Mouse (Mus musculus) limb, embryonic 15.5 days (tissue): ENCODE data around the gene Lxn. TPM values are rescaled to one million over a fixed set of nuclear protein-coding genes. Genes with fewer than 3 reads are reported as not detected.

Source experiments
- ATAC-seq: fragments of 200-750 bp; cut with Nextera tagmentation; 2 replicates; pipeline ENCODE4 v1.8.0; 2017; ENCODE audit warnings: low read depth, moderate TSS enrichment; ENCODE audit not compliant: insufficient number of reproducible peaks, low FRiP score, low TSS enrichment
- H3K27ac ChIP-seq: fragments of 300-500 bp; sonication (generic); 2 replicates; pipeline ENCODE4 v1.5.1; 2015; ENCODE audit warnings: moderate library complexity, mild to moderate bottlenecking, inconsistent platforms
- H3K27me3 ChIP-seq: fragments of 300-500 bp; sonication (generic); 2 replicates; pipeline ENCODE4 v1.6.1; 2015; ENCODE audit warnings: inconsistent platforms
- H3K36me3 ChIP-seq: fragments of 300-500 bp; sonication (generic); 2 replicates; pipeline ENCODE4 v1.6.1; 2015; ENCODE audit warnings: inconsistent platforms
- H3K4me1 ChIP-seq: fragments of 300-500 bp; sonication (generic); 2 replicates; pipeline ENCODE4 v1.6.1; 2015; ENCODE audit warnings: inconsistent platforms
- H3K4me2 ChIP-seq: fragments of 300-500 bp; sonication (generic); 2 replicates; pipeline ENCODE4 v1.6.1; 2015; ENCODE audit warnings: mild to moderate bottlenecking, inconsistent platforms
- H3K4me3 ChIP-seq: fragments of 300-500 bp; sonication (generic); 2 replicates; pipeline ENCODE4 v1.5.1; 2015; ENCODE audit warnings: mild to moderate bottlenecking, inconsistent platforms
- H3K9ac ChIP-seq: fragments of 300-500 bp; sonication (generic); 2 replicates; pipeline ENCODE4 v1.6.1; 2015; ENCODE audit warnings: inconsistent platforms
- H3K9me3 ChIP-seq: fragments of 300-500 bp; sonication (generic); 2 replicates; pipeline ENCODE4 v1.6.1; 2016; ENCODE audit warnings: inconsistent platforms
- WGBS: fragments of 180-500 bp; shearing (Covaris S2); methylation state at CpG from one replicate; pipeline ENCODE4 v1.1.7; 2015; 5-methylcytosine and 5-hydroxymethylcytosine counted together
- polyA plus RNA-seq: library from polyadenylated mRNA; unstranded; fragments of >200 nt; fragmentation: Nextera tagmentation; extraction: Ambion mirVana; gene quantifications from 2 replicates; pipeline ENCODE4 v1.2.1, GENCODE M21; 2015

Gene Lxn
- 122 and 128 TPM in 2 replicates for polyA plus RNA-seq

- under 1% methylated on average over 43 of the region's 43 CpGs for WGBS
These were observed at the start of gene Lxn for GRCm38 (mm10) chr3:67463450-67464372. Gene Lxn (minus strand): TSS chr3:67463926.

GRCm38 (mm10) chr3:67512807-67513206, 49.1 kb upstream of the Lxn start:
- WGBS, result 2% methylated on average over 5 of the region's 5 CpGs
- H3K9me3 ChIP-seq, result no peaks in the 10 kb centered on the region
- peaks cover 10% of the 10 kb centered on the region; the same call in 1 of the 2 replicates for H3K4me1 ChIP-seq
- ATAC-seq, result no peak
- no peak overlapping the region for H3K9ac ChIP-seq
- H3K36me3 ChIP-seq, result no peaks in the 10 kb centered on the region
- H3K27ac ChIP-seq, result no peak overlapping the region
- H3K27me3 ChIP-seq, result peaks cover 30% of the 10 kb centered on the region
- no peak overlapping the region for H3K4me2 ChIP-seq
- H3K4me3 ChIP-seq, result no peak overlapping the region

More at GRCm38 (mm10) chr3:67463450-67464372, at the start of gene Lxn:
- peak; percentile 79 for ATAC-seq
- Histone ChIP-seq H3K4me2 (peak within 1 kb of the TSS; percentile 83), H3K36me3 (peaks cover 31% of the 10 kb centered on the region), H3K9me3 (no peaks in the 10 kb centered on the region), H3K4me1 (peaks cover 11% of the 10 kb centered on the region; the same call in 1 of the 2 replicates), H3K9ac (peak within 1 kb of the TSS; percentile 63), H3K27ac (peak within 1 kb of the TSS; percentile 89), H3K4me3 (peak within 1 kb of the TSS; percentile 66), H3K27me3 (no peaks in the 10 kb centered on the region)

GRCm38 (mm10) chr3:67508216-67508892, 44.6 kb upstream of the Lxn start:
- Histone ChIP-seq H3K36me3 (no peaks in the 10 kb centered on the region), H3K9ac (no peak overlapping the region), H3K4me2 (no peak overlapping the region), H3K4me3 (no peak overlapping the region), H3K4me1 (0 out of 2 replicates have a peak, but pooled peaks cover 2% of the 10 kb centered on the region), H3K27me3 (no peaks in the 10 kb centered on the region), H3K9me3 (no peaks in the 10 kb centered on the region), H3K27ac (no peak overlapping the region)
- no peak for ATAC-seq
- 66% methylated on average over 10 of the region's 10 CpGs for WGBS

- no peaks in the 10 kb centered on the region for H3K27me3 ChIP-seq
- no peak overlapping the region for H3K9ac ChIP-seq
- H3K9me3 ChIP-seq, result no peaks in the 10 kb centered on the region
- WGBS, result 75% methylated on average over 2 of the region's 2 CpGs
- ATAC-seq, result no peak
- H3K27ac ChIP-seq, result no peak overlapping the region
- no peak overlapping the region for H3K4me3 ChIP-seq
- 0 out of 2 replicates have a peak, but pooled peaks cover 2% of the 10 kb centered on the region for H3K4me1 ChIP-seq
- no peaks in the 10 kb centered on the region for H3K36me3 ChIP-seq
- no peak overlapping the region for H3K4me2 ChIP-seq
These were observed 41.6 kb upstream of the Lxn start for GRCm38 (mm10) chr3:67505286-67505685.

GRCm38 (mm10) chr3:67503878-67504277, 40.2 kb upstream of the Lxn start:
- WGBS, result 19% methylated on average over 3 of the region's 3 CpGs
- Histone ChIP-seq H3K4me2 (no peak overlapping the region), H3K27me3 (no peaks in the 10 kb centered on the region), H3K4me1 (0 out of 2 replicates have a peak, but pooled peaks cover 2% of the 10 kb centered on the region), H3K9me3 (no peaks in the 10 kb centered on the region), H3K36me3 (no peaks in the 10 kb centered on the region), H3K9ac (no peak overlapping the region), H3K4me3 (no peak overlapping the region), H3K27ac (no peak overlapping the region)
- no peak for ATAC-seq

GRCm38 (mm10) chr3:67499406-67499791, 35.7 kb upstream of the Lxn start:
- no peaks in the 10 kb centered on the region for H3K27me3 ChIP-seq
- H3K36me3 ChIP-seq, result no peaks in the 10 kb centered on the region
- no peaks in the 10 kb centered on the region for H3K9me3 ChIP-seq
- no peak overlapping the region for H3K9ac ChIP-seq
- 89% methylated on average over 4 of the region's 4 CpGs for WGBS
- no peak overlapping the region for H3K4me2 ChIP-seq
- H3K27ac ChIP-seq, result no peak overlapping the region
- 0 out of 2 replicates have a peak, but pooled peaks cover 2% of the 10 kb centered on the region for H3K4me1 ChIP-seq
- ATAC-seq, result no peak
- no peak overlapping the region for H3K4me3 ChIP-seq

GRCm38 (mm10) chr3:67498773-67499405, 35.2 kb upstream of the Lxn start:
- H3K27ac ChIP-seq, result no peak overlapping the region
- H3K4me3 ChIP-seq, result no peak overlapping the region
- WGBS, result 91% methylated on average over 8 of the region's 8 CpGs
- H3K9me3 ChIP-seq, result no peaks in the 10 kb centered on the region
- ATAC-seq, result no peak
- H3K36me3 ChIP-seq, result no peaks in the 10 kb centered on the region
- H3K4me2 ChIP-seq, result no peak overlapping the region
- no peak overlapping the region for H3K9ac ChIP-seq
- H3K4me1 ChIP-seq, result 0 out of 2 replicates have a peak, but pooled peaks cover 2% of the 10 kb centered on the region
- no peaks in the 10 kb centered on the region for H3K27me3 ChIP-seq

- no peaks in the 10 kb centered on the region for H3K36me3 ChIP-seq
- H3K4me2 ChIP-seq, result no peak overlapping the region
- ATAC-seq, result no peak
- no peak overlapping the region for H3K27ac ChIP-seq
- H3K9me3 ChIP-seq, result no peaks in the 10 kb centered on the region
- WGBS, result 65% methylated on average over 2 of the region's 2 CpGs
- no peaks in the 10 kb centered on the region for H3K27me3 ChIP-seq
- H3K4me1 ChIP-seq, result no peaks in the 10 kb centered on the region
- H3K9ac ChIP-seq, result no peak overlapping the region
- no peak overlapping the region for H3K4me3 ChIP-seq
These were observed 34.3 kb upstream of the Lxn start for GRCm38 (mm10) chr3:67497998-67498397.

- H3K9me3 ChIP-seq, result no peaks in the 10 kb centered on the region
- no peak overlapping the region for H3K9ac ChIP-seq
- WGBS, result 82% methylated on average over 10 of the region's 10 CpGs
- no peak overlapping the region for H3K4me2 ChIP-seq
- no peaks in the 10 kb centered on the region for H3K4me1 ChIP-seq
- H3K27ac ChIP-seq, result no peak overlapping the region
- H3K4me3 ChIP-seq, result no peak overlapping the region
- no peak for ATAC-seq
- no peaks in the 10 kb centered on the region for H3K27me3 ChIP-seq
- no peaks in the 10 kb centered on the region for H3K36me3 ChIP-seq
These were observed 32.6 kb upstream of the Lxn start for GRCm38 (mm10) chr3:67496310-67496709.

- no peaks in the 10 kb centered on the region for H3K9me3 ChIP-seq
- H3K27ac ChIP-seq, result no peak overlapping the region
- 74% methylated on average over 8 of the region's 8 CpGs for WGBS
These were observed 29.4 kb upstream of the Lxn start for GRCm38 (mm10) chr3:67493132-67493531.

GRCm38 (mm10) chr3:67492086-67492869, 28.6 kb upstream of the Lxn start:
- Histone ChIP-seq H3K9ac (no peak overlapping the region), H3K4me1 (no peaks in the 10 kb centered on the region), H3K27me3 (no peaks in the 10 kb centered on the region), H3K36me3 (no peaks in the 10 kb centered on the region), H3K4me2 (no peak overlapping the region), H3K4me3 (no peak overlapping the region), H3K27ac (no peak overlapping the region), H3K9me3 (no peaks in the 10 kb centered on the region)
- no peak for ATAC-seq
- WGBS, result 82% methylated on average over 8 of the region's 8 CpGs

More at GRCm38 (mm10) chr3:67493132-67493531, 29.4 kb upstream of the Lxn start:
- no peaks in the 10 kb centered on the region for H3K4me1 ChIP-seq
- no peaks in the 10 kb centered on the region for H3K27me3 ChIP-seq
- H3K9ac ChIP-seq, result no peak overlapping the region
- no peak for ATAC-seq
- H3K36me3 ChIP-seq, result no peaks in the 10 kb centered on the region
- H3K4me3 ChIP-seq, result no peak overlapping the region
- H3K4me2 ChIP-seq, result no peak overlapping the region
